Mouse (Mus musculus): ENCODE data around the gene Morc2b. TPM values are rescaled to one million over a fixed set of nuclear protein-coding genes. Genes with fewer than 3 reads are reported as not detected.
A peak's percentile ranks its signal among the peaks of the same experiment; 100 is the strongest.
"Not testable (repeated sequence)": the region's sequence is repeated elsewhere in the genome, so short reads cannot be mapped to it uniquely, and the experiment has no call there.

Gene Morc2b
- total RNA-seq (2021): 1 to 10 TPM; 2.6 to 4.4 TPM
- long read RNA-seq, experiment 1, partial matches to known transcripts: 0 of 4 reads
- long read RNA-seq, experiment 1, other reads (novel, unspliced or antisense): 4 of 4 reads
- long read RNA-seq, experiment 2, partial matches to known transcripts: 0 of 4 reads
- long read RNA-seq, experiment 2, other reads (novel, unspliced or antisense): 4 of 4 reads

DNA sequence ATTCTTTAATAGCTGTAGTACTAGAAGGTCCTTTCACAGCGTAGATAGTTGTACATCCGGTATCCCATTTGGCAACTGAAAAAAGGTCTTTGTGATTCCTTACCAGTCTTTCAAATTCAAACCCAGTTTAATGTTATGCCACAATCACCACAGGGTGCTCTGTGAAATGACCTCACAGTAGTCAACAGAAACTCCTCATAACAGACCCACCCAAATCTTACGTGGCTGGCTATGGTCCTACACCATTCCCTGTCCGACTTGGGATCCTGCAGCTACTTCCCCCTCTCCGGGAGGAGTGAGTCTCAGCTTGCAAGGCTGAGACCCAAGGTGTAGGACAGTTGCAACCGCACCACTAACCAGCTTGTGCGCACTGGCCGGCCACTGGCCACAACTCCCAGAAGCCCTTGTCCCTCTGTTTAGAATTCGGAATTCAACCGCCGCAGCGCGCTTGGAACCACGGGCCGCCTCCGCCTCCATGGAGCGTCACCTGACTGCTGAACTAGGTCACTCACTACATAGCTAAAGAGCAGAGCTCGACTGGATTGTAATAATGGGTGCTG is at the start of gene Morc2b:
Morc2b (minus strand) TSS at position 423 of the 560 bp plus-strand sequence.
- DNase-seq (ENCODE audit: low spot score in 2 of 2): no peak

DNA sequence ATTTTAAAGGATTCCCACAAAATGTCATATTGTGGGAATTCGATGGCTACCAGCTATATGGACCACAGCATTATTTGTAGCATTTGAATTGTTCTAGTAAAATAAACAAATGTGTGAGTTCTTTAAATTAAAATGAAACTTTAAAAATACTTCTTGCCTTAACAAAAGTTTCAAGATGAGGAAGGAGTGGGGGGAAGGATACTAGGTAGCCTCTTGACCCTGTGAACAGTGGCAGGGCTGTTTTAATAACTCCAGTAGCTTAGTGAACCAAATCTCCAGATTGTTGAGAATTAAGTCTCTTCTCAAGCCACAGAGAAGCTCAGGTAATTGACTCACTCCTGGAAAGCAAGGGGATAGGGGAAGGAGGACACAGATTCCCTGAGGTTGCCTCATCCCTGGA is 28.7 kb upstream of the Morc2b start, which contains the start of gene Olfr55:
Olfr55 (plus strand) TSS at position 301 of the 400 bp plus-strand sequence.
- DNase-seq (ENCODE audit: low spot score in 2 of 2): not testable (repeated sequence)

DNA sequence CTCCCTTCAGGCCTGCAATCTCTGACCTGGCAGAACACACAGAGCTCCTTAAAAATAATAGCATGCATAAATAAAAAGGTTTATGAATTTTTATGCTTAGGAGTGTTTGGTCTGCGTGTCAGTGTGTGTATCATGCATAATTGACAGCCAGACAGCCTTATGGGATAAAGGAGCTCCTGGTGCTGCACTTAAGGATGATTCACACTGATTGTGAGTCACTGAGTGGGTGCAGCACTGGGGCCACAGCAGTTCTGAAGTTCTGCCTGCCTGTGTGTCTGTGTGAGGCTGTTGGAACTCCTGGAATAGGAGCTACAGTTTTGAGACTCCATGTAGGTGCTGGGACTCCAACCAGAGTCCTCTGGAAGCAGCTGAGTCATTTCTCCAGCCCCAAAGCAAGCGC is 13.2 kb downstream of the Morc2b start:
- DNase-seq (ENCODE audit: low spot score in 2 of 2): peak; percentile 5 to 16

DNA sequence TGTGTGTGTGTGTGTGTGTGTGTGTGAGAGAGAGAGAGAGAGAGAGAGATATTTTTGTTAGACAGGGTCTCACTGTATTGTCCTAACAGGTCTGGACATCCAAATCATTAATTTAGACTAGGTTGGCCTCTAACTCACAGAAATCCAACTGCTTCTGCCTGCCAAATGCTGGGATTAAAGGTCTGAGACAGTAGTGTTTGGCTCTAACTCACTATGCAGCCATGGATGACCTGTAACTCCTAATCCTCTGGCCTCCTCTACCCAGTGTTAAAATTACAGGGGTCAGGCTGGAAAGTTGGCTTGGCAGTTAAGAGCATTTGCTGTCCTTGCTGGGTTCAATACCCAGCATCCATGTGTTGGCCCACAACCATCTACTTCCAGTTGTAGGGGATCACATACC is 14.9 kb downstream of the Morc2b start:
- DNase-seq (ENCODE audit: low spot score in 2 of 2): no peak

DNA sequence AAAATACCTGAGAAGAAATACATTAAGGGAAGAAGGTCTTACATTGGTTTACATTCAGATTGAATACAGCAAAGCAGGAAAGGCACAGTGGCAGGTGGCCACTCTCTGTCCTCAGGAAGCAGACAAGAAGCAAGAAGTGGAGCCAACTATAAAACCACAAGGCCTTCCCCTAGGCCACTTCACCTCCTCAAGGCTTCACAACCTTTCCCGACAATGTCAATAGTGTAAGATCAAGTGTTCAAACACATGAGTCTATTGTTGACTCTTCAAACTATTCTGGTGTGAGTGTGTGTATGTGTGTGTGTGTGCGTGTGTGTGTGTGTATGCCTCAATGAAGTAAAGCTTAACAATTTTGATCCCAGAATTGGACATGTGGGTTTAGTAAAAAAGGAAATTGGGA is 42.1 kb downstream of the Morc2b start:
- no peak for DNase-seq (ENCODE audit: low spot score in 2 of 2)

DNA sequence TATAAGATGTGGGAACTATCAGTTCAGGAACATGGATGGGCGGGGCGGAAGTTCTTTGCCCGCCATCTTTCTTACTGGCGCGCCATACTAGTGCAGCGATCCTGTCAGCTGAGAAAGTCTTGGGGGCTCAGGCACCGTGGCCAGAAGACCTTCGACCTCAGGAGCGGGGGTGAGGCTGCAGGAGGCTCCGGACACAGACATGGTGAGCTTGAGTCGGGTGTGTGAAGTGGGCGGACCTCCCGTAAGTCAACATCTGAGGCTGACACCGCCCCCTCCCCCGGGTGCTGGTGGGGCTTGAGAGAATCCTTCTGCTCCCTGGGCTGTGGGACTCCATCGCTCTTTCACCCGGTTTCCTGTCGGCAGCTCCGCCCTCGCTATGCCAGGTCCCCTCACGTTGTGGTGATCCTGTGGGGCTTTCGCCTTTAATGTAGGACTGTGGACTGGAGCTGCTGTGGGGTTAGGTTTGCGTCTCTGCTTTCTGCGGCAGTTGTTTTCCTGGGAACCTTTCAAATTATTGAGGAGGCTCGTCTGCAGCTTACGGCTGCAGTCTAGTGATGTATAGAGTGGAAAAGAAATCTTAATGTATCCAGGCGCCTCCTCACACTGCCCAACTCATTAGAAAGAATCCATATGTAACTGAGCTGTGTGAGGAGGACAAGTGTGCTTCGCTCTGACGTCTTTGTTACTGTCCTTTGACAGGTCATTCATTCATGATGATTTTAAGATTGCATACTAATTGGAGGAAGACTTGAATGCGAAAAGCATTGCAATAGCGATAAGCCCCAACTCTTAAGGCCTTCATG is 46.9 kb downstream of the Morc2b start:
- peak; percentile 81 to 85 for DNase-seq (ENCODE audit: low spot score in 2 of 2)

DNA sequence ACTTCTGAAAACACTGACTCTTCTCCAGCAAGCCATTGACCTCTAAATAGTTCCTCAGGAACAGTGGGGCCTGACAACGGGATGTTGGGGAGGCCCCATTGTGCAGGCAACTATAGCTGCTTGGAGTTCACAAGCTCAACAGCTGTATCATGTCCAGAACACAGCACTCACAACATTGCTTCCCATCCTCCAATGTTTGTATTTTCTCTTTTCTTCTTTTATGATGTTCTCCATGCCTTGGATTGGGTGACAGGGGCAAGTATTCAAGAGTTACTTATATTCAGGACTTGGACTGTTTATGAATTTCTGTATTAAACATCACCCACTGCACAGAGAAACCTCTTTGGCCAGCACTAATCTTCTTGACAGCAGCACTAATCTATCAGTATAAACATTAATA is 47.9 kb downstream of the Morc2b start:
- DNase-seq (ENCODE audit: low spot score in 2 of 2): no peak

DNA sequence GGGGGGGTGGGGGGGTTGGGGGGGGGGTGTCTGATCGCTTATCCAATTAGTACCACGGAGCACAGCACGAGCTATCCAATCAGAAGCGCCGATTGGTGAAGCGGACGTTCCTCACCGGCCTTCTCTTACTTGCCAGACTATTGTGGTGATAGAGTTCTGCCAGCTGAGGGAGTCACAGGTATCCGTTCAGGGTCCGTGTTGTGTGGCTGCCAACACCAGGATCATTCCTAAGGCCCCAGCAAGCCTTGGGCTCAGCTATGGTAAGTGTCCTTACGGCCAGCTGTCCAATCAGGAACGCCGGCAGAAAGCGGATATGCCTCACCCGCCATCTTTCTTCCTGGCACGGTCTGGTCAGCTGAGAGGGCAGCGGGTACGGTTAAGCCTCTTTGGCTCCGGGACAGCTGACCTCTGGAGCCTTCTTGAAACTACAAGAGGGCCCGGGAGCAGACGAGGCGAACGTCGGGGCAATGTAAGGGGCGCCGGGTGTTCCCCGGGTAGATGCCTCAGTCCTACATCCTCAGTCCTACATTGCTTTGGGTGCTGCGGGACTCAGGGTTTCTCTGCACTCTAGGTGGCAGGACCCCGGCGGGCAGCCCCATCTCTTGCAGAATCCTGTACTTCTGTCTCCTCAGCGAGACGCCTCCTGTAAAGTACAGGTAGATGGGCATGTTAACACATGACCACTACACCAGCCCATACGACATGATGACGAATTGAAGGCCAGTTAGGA is 50.1 kb downstream of the Morc2b start, which contains the start of gene Zfp563:
Zfp563 (plus strand) TSS at position 91 of the 730 bp plus-strand sequence.
- peak; percentile 93 to 94 for DNase-seq (ENCODE audit: low spot score in 2 of 2)

DNA sequence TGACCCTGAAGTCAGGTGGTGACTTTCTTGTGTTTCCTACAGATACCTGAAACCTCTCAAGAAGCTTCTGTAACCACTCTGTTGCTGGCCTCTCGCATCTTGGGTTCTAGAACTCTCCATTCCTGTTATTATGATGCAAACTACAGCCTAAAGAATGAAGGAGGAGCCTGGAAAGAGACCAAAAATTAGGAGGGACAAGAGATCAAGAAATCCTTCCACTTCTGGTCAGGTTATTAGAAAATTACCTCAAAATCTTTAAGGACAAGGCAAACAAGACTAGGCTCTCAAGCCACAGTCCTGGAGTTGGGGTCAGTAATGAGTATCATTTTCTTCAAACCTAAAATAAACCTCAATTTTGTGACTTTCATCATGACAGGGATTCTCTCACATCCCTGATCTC is 71.5 kb downstream of the Morc2b start, which contains the start of gene 4921501E09Rik:
4921501E09Rik (minus strand) TSS at position 101 of the 400 bp plus-strand sequence.
- DNase-seq (ENCODE audit: low spot score in 2 of 2): no peak

Other genes with a start within 250 kb of the Morc2b start
- 10 to 100 TPM; 10.8 to 12.7 TPM for gene Zfp870, start 248.0 kb downstream of the Morc2b start, total RNA-seq (2021)
- gene Cyp4f14, start 222.3 kb downstream of the Morc2b start, total RNA-seq (2021): 1 to 10 TPM; 5.2 to 5.5 TPM
- 10 to 100 TPM; 18.9 to 21.6 TPM for gene Cyp4f13, start 192.3 kb downstream of the Morc2b start, total RNA-seq (2021)
- 1 to 10 TPM; 4.2 to 5.0 TPM for gene Zfp472, start 173.9 kb downstream of the Morc2b start, total RNA-seq (2021)
- 10 to 100 TPM; 15.2 to 17.0 TPM for gene Zfp952, start 146.6 kb downstream of the Morc2b start, total RNA-seq (2021)
- gene Zfp763, start 106.3 kb downstream of the Morc2b start, total RNA-seq (2021): 10 to 100 TPM; 17.0 to 21.5 TPM
- gene 4921501E09Rik, start 71.6 kb downstream of the Morc2b start, total RNA-seq (2021): not detected
- 10 to 100 TPM; 16.5 to 21.2 TPM for gene Zfp563, start 50.4 kb downstream of the Morc2b start, total RNA-seq (2021)
- not detected for gene Olfr55, start 28.8 kb upstream of the Morc2b start, total RNA-seq (2021)
- gene Olfr239, start 51.6 kb upstream of the Morc2b start, total RNA-seq (2021): not detected
- gene Olfr1564, start 82.0 kb upstream of the Morc2b start, total RNA-seq (2021): under 1 TPM; 0.60 to 0.66 TPM
- 10 to 100 TPM; 12.3 to 12.5 TPM for gene Zfp955a, start 115.5 kb upstream of the Morc2b start, total RNA-seq (2021)
- not detected for gene Olfr63, start 125.0 kb upstream of the Morc2b start, total RNA-seq (2021)
- 10 to 100 TPM; 30.9 to 33.3 TPM for gene Zfp955b, start 149.9 kb upstream of the Morc2b start, total RNA-seq (2021)
- 10 to 100 TPM; 18.4 to 20.9 TPM for gene Zfp81, start 219.2 kb upstream of the Morc2b start, total RNA-seq (2021)